Mouse (Mus musculus): ENCODE data around the gene Necap2.

DNA sequence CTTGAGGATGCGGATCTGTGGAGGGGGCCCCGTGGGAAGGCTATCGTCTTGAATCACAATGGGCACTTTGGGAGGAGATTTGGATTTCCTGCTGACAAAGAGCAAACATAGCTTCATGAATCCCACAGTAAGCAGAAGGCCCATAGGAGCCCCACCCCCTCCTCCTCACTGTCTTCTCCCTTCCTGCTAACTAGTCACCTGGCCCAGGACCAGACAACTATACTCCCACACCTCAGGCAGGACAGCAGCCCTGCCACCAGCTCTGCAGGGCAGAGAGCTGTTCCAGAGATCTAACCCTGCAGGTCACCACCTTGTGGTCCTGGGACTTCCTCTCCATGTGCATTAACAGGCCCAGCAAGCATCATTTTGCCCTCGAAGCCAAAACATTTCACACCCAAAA is 40.5 kb upstream of the Necap2 start:
- TF ChIP-seq CTCF (IDR thresholded peaks at IDR 0.05; ENCODE audit: borderline replicate concordance, insufficient read depth, low read depth, low read length) (no peak), POLR2A (IDR thresholded peaks at IDR 0.05; ENCODE audit: borderline replicate concordance, insufficient read depth, low read length) (no peak)

Measured in cerebellum, adult 2 months (tissue).